Mouse (Mus musculus): ENCODE data around the gene Arnt2. TPM values are rescaled to one million over a fixed set of nuclear protein-coding genes. Genes with fewer than 3 reads are reported as not detected.

Gene Arnt2
- total and polyA plus RNA-seq, 3 experiments: 0.03 to 0.27 (median 0.17) TPM

- H3K9ac ChIP-seq (ENCODE audit: insufficient read depth, low read depth): no peak overlapping the region
- dilution Hi-C loops (cut with MboI; ENCODE audit: extremely low pct_ligation_motif_present, extremely low pct_unique_long_range_greater_than_20kb, low sequenced_read_pairs): no loop called here
- DNase-seq (ENCODE audit: extremely low read depth): no peak
- H3K27me3 ChIP-seq (replicated peaks): no peaks in the 10 kb centered on the region
- no peak overlapping the region for H3K4me2 ChIP-seq (ENCODE audit: insufficient read depth, low read depth, poor library complexity, severe bottlenecking)
- no peaks in the 10 kb centered on the region for H3K36me3 ChIP-seq (replicated peaks in 1 of 2; ENCODE audit: control insufficient read depth in 1 of 2, insufficient read depth in 1 of 2, low read length in 1 of 2)
- peaks cover 3 to 6% of the 10 kb centered on the region in 2 experiments; a peak in 3 of 4 replicates for H3K4me1 ChIP-seq (ENCODE audit: control insufficient read depth in 1 of 2, insufficient read depth in 2 of 2)
- TF ChIP-seq CTCF (conservative IDR thresholded peaks at IDR 0.05 in 1 of 2, IDR thresholded peaks at IDR 0.05 in 1 of 2; ENCODE audit: low read depth in 2 of 2, low read length in 2 of 2): no peak
- no peak for TF ChIP-seq UBTF (IDR thresholded peaks at IDR 0.05; ENCODE audit: low read depth, low read length)
- TF ChIP-seq KAT2A (IDR thresholded peaks at IDR 0.05; ENCODE audit: insufficient replicate concordance, low read length): no peak
- no peak for TF ChIP-seq ZKSCAN1 (IDR thresholded peaks at IDR 0.05; ENCODE audit: borderline replicate concordance, low read depth, low read length)
- H3K27ac ChIP-seq (ENCODE audit: insufficient read depth, low read depth): no peak overlapping the region
- H3K79me2 ChIP-seq (replicated peaks; ENCODE audit: control insufficient read depth, extremely low read depth, insufficient read depth, poor library complexity, severe bottlenecking): no peaks in the 10 kb centered on the region
- in situ Hi-C loops (cut with MboI; ENCODE audit: low pct_ligation_motif_present, low pct_unique_long_range_greater_than_20kb, low sequenced_read_pairs): no loop called here
- no peak overlapping the region for H3K4me3 ChIP-seq (replicated peaks in 1 of 3; ENCODE audit: low read depth in 2 of 3, low read length in 2 of 3, poor library complexity in 1 of 3)
- no peaks in the 10 kb centered on the region for H3K9me3 ChIP-seq (replicated peaks; ENCODE audit: low read length)
These were observed 124.2 kb downstream of the Arnt2 start for GRCm38 (mm10) chr7:84285790-84286189.

- Histone ChIP-seq H3K4me2 (ENCODE audit: insufficient read depth, low read depth, poor library complexity, severe bottlenecking) (no peak overlapping the region), H3K4me1 (ENCODE audit: control insufficient read depth in 1 of 2, insufficient read depth in 2 of 2) (peaks cover 3 to 7% of the 10 kb centered on the region in 2 experiments; a peak in 3 of 4 replicates), H3K79me2 (replicated peaks; ENCODE audit: control insufficient read depth, extremely low read depth, insufficient read depth, poor library complexity, severe bottlenecking) (no peaks in the 10 kb centered on the region), H3K36me3 (replicated peaks in 1 of 2; ENCODE audit: control insufficient read depth in 1 of 2, insufficient read depth in 1 of 2, low read length in 1 of 2) (no peaks in the 10 kb centered on the region), H3K9me3 (replicated peaks; ENCODE audit: low read length) (no peaks in the 10 kb centered on the region), H3K9ac (ENCODE audit: insufficient read depth, low read depth) (no peak overlapping the region), H3K4me3 (replicated peaks in 1 of 3; ENCODE audit: low read depth in 2 of 3, low read length in 2 of 3, poor library complexity in 1 of 3) (no peak overlapping the region), H3K27ac (ENCODE audit: insufficient read depth, low read depth) (no peak overlapping the region), H3K27me3 (replicated peaks) (no peaks in the 10 kb centered on the region)
- DNase-seq (ENCODE audit: extremely low read depth): no peak
- TF ChIP-seq IRF4 (IDR thresholded peaks at IDR 0.05; ENCODE audit: low read depth, low read length) (no peak), RCOR1 (conservative IDR thresholded peaks at IDR 0.05; ENCODE audit: low read depth, low read length) (no peak), SIN3A (IDR thresholded peaks at IDR 0.05; ENCODE audit: low read length) (no peak), KAT2A (IDR thresholded peaks at IDR 0.05; ENCODE audit: insufficient replicate concordance, low read length) (no peak), GABPA (IDR thresholded peaks at IDR 0.05; ENCODE audit: insufficient replicate concordance, low read depth, low read length) (no peak), CTCF (conservative IDR thresholded peaks at IDR 0.05 in 1 of 2, IDR thresholded peaks at IDR 0.05 in 1 of 2; ENCODE audit: low read depth in 2 of 2, low read length in 2 of 2) (no peak), TBP (conservative IDR thresholded peaks at IDR 0.05; ENCODE audit: low read depth, low read length) (no peak), MXI1 (IDR thresholded peaks at IDR 0.05; ENCODE audit: low read depth, low read length) (no peak), SMC3 (IDR thresholded peaks at IDR 0.05; ENCODE audit: low read depth, low read length) (no peak), ZC3H11A (IDR thresholded peaks at IDR 0.05; ENCODE audit: low read depth, low read length) (no peak), MYC (IDR thresholded peaks at IDR 0.05; ENCODE audit: low read depth, low read length) (no peak), RAD21 (IDR thresholded peaks at IDR 0.05; ENCODE audit: low read depth, low read length) (no peak), ZNF384 (IDR thresholded peaks at IDR 0.05; ENCODE audit: low read depth, low read length) (no peak), E2F4 (IDR thresholded peaks at IDR 0.05; ENCODE audit: insufficient replicate concordance, low read depth, low read length) (no peak), BHLHE40 (IDR thresholded peaks at IDR 0.05; ENCODE audit: low read depth, low read length) (no peak)
- in situ Hi-C loops (cut with MboI; ENCODE audit: low pct_ligation_motif_present, low pct_unique_long_range_greater_than_20kb, low sequenced_read_pairs): no loop called here
- dilution Hi-C loops (cut with MboI; ENCODE audit: extremely low pct_ligation_motif_present, extremely low pct_unique_long_range_greater_than_20kb, low sequenced_read_pairs): no loop called here
These were observed 125.0 kb downstream of the Arnt2 start for GRCm38 (mm10) chr7:84284974-84285373.
